Mouse (Mus musculus) small intestine, adult 10 weeks (tissue): ENCODE measurements around the gene Kansl2. TPM values are rescaled to one million over a fixed set of nuclear protein-coding genes. Genes with fewer than 3 reads are reported as not detected.

Source experiments
- polyA plus RNA-seq: library from polyadenylated mRNA; stranded (reverse); fragments of 350-450 nt; fragmentation: Illumina TruSeq; extraction: RNeasy Lipid Tissue Mini Kit (QIAGEN cat#74804); gene quantifications from one replicate; pipeline ENCODE4 v1.2.3, GENCODE M21; 2014; ENCODE audit warnings: low replicate concordance

The Kansl2 gene
- 28.5 TPM for polyA plus RNA-seq

DNA sequence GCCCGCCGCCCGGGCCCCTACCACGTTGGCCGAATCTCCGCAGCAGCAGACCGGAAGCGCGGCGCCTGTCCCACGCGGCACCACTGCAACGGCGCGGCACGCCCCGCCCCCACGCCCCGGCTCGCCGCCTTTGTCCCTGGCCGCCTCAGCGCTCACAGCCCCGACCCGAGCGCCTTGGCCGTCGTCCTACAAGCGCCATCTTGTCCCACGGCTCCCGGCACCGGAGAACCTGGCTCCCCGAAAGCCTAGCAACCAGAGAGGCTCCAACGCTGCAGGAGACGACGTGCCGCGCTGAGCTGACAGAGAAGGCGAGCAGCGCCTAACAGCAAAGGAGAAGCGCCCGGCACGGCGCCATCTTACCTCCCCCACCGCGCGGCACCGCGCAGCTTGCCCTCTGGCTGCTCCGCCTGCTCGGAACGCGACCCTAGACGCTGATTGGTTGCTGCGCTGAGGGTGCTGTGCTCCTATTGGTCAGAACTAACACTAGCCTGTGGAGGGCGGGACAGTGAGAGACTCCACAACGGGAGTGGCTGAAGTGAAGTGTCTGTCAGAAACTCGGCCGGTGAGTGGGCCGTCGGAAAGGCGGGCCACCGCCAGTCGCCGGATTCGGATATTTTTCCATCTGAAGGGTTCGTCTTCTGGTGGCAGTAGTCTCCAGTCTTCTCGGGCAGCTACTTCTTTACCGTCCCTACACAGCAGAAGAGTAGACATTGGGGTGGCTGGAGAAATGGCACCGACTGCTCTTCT, at the start of gene Kansl2:
Gene Kansl2, minus strand, starts transcription at position 384 of the 747 bp plus-strand sequence.

DNA sequence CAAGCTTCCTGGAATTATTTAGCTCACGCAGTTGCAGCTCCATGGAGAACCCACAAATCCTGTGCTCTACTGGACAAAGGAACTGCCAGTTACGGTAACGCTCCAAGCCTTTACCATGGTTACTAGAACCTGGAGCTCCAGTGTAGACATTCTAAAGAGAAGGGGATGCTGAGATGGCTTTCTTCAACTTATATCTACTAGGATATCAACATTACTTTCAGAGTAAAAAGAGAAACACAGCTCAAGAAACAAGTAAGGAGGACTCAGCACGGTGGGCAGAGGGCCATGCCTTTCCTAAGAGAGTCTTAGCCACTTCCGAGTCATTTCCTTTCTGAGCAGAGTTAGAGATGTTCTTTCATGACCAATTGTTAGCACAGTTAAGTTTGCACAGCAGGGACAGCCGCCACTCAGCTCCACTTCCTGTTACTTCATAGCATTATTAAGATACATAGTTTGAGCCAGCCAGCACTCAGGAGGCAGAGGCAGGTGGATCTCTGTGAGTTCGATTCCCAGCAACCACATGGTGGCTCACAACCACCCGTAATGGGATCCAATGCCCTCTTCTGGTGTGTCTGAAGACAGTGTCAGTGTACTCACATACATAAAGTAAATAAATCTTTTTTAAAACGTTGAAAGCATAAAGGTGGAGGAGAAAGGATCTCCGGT, 36.9 kb upstream of the Kansl2 start, which contains the start of the genes Ccnt1 and 4930415O20Rik:
Gene Ccnt1, minus strand, starts transcription at position 51 of the 666 bp plus-strand sequence.
Gene 4930415O20Rik, plus strand, starts transcription at position 132 of the 666 bp plus-strand sequence.

DNA sequence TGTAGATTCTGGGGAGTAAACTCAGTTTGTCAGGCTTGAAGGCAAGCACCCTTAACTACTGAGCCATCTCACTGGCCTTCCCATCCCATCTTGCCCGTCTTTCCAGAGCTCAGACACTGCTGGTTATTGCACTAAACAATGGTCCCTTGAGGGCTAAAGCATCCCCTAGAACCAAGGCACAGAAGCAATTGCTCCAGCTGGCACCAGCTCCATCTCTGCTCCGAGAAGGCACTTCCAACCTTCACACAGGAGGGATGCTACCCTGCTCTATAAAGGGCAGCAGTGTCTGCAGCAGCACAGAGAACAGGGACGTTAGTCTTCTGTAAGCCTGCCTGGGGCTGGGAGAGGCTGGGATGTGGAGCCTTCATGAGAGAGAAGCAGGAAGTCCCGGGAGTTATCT, 42.0 kb downstream of the Kansl2 start, which contains the start of gene Olfr279:
Gene Olfr279, plus strand, starts transcription at position 301 of the 400 bp plus-strand sequence.

DNA sequence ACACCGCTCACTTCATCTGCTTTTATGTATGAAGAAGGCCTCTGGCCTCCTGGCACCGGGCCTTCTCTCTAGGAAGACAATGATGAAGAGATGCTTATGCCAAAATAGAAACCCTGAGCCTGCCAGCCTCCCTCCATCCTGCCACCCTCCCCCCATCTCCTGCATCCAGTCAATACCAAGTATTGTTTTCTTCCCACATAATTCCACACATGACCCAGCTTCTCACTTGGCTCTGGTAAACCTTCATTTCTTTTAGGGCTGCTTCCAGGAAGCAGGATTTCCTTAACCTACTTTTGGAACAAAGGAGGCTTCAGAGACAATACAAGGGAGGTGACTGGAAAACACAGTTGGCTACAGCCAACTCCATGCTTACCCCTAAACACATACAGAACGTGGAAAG, 51.4 kb downstream of the Kansl2 start, which contains the start of gene Lalba:
Gene Lalba, minus strand, starts transcription at position 21 of the 400 bp plus-strand sequence.

DNA sequence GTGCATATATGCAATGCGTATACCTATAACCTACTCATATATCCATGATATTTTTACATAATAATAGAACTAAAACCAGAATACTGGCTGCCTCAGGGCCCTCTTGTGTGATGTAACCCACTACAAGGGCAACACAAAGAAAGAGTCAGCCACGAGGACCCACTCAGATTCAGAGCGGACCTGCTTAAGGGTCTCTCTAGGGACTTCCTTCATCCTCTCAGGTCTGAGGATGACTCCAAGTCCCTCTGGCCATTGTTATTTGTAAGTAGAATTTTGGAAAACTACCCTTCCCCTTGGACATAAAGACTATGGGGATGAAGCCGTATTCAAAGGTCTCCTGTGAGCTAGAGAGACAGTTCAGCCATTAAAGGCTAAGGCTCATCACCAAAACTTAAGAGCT, 64.5 kb downstream of the Kansl2 start, which contains the start of gene OR5BS1P:
Gene OR5BS1P, plus strand, starts transcription at position 301 of the 400 bp plus-strand sequence.

Other genes with a start within 250 kb of the Kansl2 start
- 0.63 TPM for gene Zfp641, start 238.1 kb downstream of the Kansl2 start, polyA plus RNA-seq
- gene Olfr285, start 216.9 kb downstream of the Kansl2 start, polyA plus RNA-seq = not detected
- gene Olfr284, start 193.3 kb downstream of the Kansl2 start, polyA plus RNA-seq = not detected
- gene Olfr283, start 153.3 kb downstream of the Kansl2 start, polyA plus RNA-seq = not detected
- not detected for gene Olfr282, start 103.0 kb downstream of the Kansl2 start, polyA plus RNA-seq
- gene Olfr281, start 81.7 kb downstream of the Kansl2 start, polyA plus RNA-seq = not detected
- not detected for gene OR5BS1P, start 64.4 kb downstream of the Kansl2 start, polyA plus RNA-seq
- not detected for gene Lalba, start 51.5 kb downstream of the Kansl2 start, polyA plus RNA-seq
- gene Olfr279, start 41.9 kb downstream of the Kansl2 start, polyA plus RNA-seq = not detected
- gene Ccnt1, start 36.7 kb upstream of the Kansl2 start, polyA plus RNA-seq = 58.6 TPM
- gene 4930415O20Rik, start 36.7 kb upstream of the Kansl2 start, polyA plus RNA-seq = not detected
- gene Adcy6, start 75.8 kb upstream of the Kansl2 start, polyA plus RNA-seq = 3.0 TPM
- 0.22 TPM for gene Cacnb3, start 96.6 kb upstream of the Kansl2 start, polyA plus RNA-seq
- 1.6 TPM for gene Ddx23, start 128.6 kb upstream of the Kansl2 start, polyA plus RNA-seq
- gene Rnd1, start 143.2 kb upstream of the Kansl2 start, polyA plus RNA-seq = not detected
- not detected for gene Ccdc65, start 173.9 kb upstream of the Kansl2 start, polyA plus RNA-seq
- gene Fkbp11, start 193.9 kb upstream of the Kansl2 start, polyA plus RNA-seq = not detected
- gene Arf3, start 228.9 kb upstream of the Kansl2 start, polyA plus RNA-seq = 17.6 TPM
- gene Wnt10b, start 243.9 kb upstream of the Kansl2 start, polyA plus RNA-seq = not detected